Mouse (Mus musculus) CH12.LX (cell line): Measurements from ENCODE around the gene Zfand2a. TPM values are rescaled to one million over a fixed set of nuclear protein-coding genes. Genes with fewer than 3 reads are reported as not detected.

Experiments
- DNase-seq: peaks from one replicate; pipeline ENCODE4 v3.0.0-alpha.2; 2013; ENCODE audit errors: extremely low read depth
- H3K27ac ChIP-seq: 2 replicates; pipeline ENCODE4 v1.5.1; 2012; ENCODE audit warnings: low read depth, mild to moderate bottlenecking, control low read depth, moderate library complexity; ENCODE audit not compliant: insufficient read depth
- H3K27me3 ChIP-seq: replicated peaks from 2 replicates; pipeline ENCODE3; 2012; ENCODE audit warnings: inconsistent platforms
- H3K36me3 ChIP-seq, 2 experiments: replicated peaks in 1 of 2; 2 replicates each; pipeline versions ENCODE3 to v1.6.1; 2012; ENCODE audit warnings: inconsistent platforms in 1 of 2, low read length in 1 of 2, mild to moderate bottlenecking in 1 of 2, mixed read lengths in 1 of 2, moderate library complexity in 1 of 2; ENCODE audit not compliant: control insufficient read depth in 1 of 2, insufficient read depth in 1 of 2
- H3K4me1 ChIP-seq, 2 experiments: 2 replicates each; pipeline ENCODE4 v1.6.1; 2012; ENCODE audit warnings: inconsistent platforms in 1 of 2, moderate library complexity in 1 of 2; ENCODE audit not compliant: insufficient read depth in 2 of 2, control insufficient read depth in 1 of 2
- H3K4me2 ChIP-seq: 2 replicates; pipeline ENCODE4 v1.6.1; 2012; ENCODE audit warnings: low read depth, mild to moderate bottlenecking, control low read depth; ENCODE audit not compliant: poor library complexity, insufficient read depth, severe bottlenecking
- H3K4me3 ChIP-seq, 3 experiments: fragments of 150-350 bp in 1 of 3; sonication (generic) in 1 of 3; replicated peaks in 1 of 3; 2 replicates each; pipeline versions ENCODE3 to v1.5.1; 2011 to 2012; ENCODE audit warnings: low read depth in 2 of 3, low read length in 2 of 3, mild to moderate bottlenecking in 2 of 3, moderate library complexity in 2 of 3, control low read depth in 1 of 3, improper control_type of control experiment in 1 of 3, inconsistent platforms in 1 of 3, mixed read lengths in 1 of 3; ENCODE audit not compliant: poor library complexity in 1 of 3
- H3K79me2 ChIP-seq: replicated peaks from 2 replicates; pipeline ENCODE4 v1.6.1; 2012; ENCODE audit warnings: mild to moderate bottlenecking, moderate library complexity; ENCODE audit not compliant: control insufficient read depth, poor library complexity, insufficient read depth, severe bottlenecking; ENCODE audit errors: extremely low read depth
- H3K9ac ChIP-seq: 2 replicates; pipeline ENCODE4 v1.6.1; 2012; ENCODE audit warnings: low read depth, mild to moderate bottlenecking, control low read depth, moderate library complexity; ENCODE audit not compliant: insufficient read depth
- H3K9me3 ChIP-seq: replicated peaks from 2 replicates; pipeline ENCODE3; 2012; ENCODE audit warnings: low read length, inconsistent platforms, mixed read lengths
- BHLHE40 ChIP-seq: IDR thresholded peaks from 2 replicates; pipeline ENCODE4 v1.6.1; 2011; ENCODE audit warnings: mild to moderate bottlenecking, low read depth, low read length, improper control_type of control experiment
- CHD1 ChIP-seq: IDR thresholded peaks from 2 replicates; pipeline ENCODE4 v1.6.1; 2012; ENCODE audit warnings: low read depth, low read length, improper control_type of control experiment, inconsistent platforms
- CHD2 ChIP-seq: IDR thresholded peaks from 2 replicates; pipeline ENCODE4 v1.6.1; 2011; ENCODE audit warnings: low read length, improper control_type of control experiment
- CTCF ChIP-seq, 2 experiments: IDR thresholded peaks in 1 of 2; conservative IDR thresholded peaks in 1 of 2; 2 replicates each; pipeline ENCODE4 v1.5.1; 2011 to 2012; ENCODE audit warnings: low read depth in 2 of 2, low read length in 2 of 2, improper control_type of control experiment in 1 of 2, inconsistent platforms in 1 of 2, mild to moderate bottlenecking in 1 of 2, moderate library complexity in 1 of 2
- E2F4 ChIP-seq: IDR thresholded peaks from 2 replicates; pipeline ENCODE4 v1.6.1; 2011; ENCODE audit warnings: low read depth, low read length, improper control_type of control experiment; ENCODE audit not compliant: insufficient replicate concordance
- ELF1 ChIP-seq: IDR thresholded peaks from 2 replicates; pipeline ENCODE4 v1.6.1; 2014; ENCODE audit warnings: low read depth, mild to moderate bottlenecking, inconsistent platforms, low read length, improper control_type of control experiment
- EP300 ChIP-seq: IDR thresholded peaks from 2 replicates; pipeline ENCODE4 v1.6.1; 2011; ENCODE audit warnings: low read length, improper control_type of control experiment
- ETS1 ChIP-seq: conservative IDR thresholded peaks from 2 replicates; pipeline ENCODE4 v1.6.1; 2012; ENCODE audit warnings: low read depth, mild to moderate bottlenecking, inconsistent platforms, low read length, improper control_type of control experiment, moderate library complexity
- GABPA ChIP-seq: IDR thresholded peaks from 2 replicates; pipeline ENCODE4 v1.6.1; 2012; ENCODE audit warnings: low read depth, low read length, improper control_type of control experiment, inconsistent platforms; ENCODE audit not compliant: insufficient replicate concordance
- HCFC1 ChIP-seq: IDR thresholded peaks from 2 replicates; pipeline ENCODE4 v1.6.1; 2012; ENCODE audit warnings: low read depth, mild to moderate bottlenecking, inconsistent platforms, low read length, improper control_type of control experiment
- IRF4 ChIP-seq: IDR thresholded peaks from 2 replicates; pipeline ENCODE4 v1.6.1; 2014; ENCODE audit warnings: low read depth, mild to moderate bottlenecking, inconsistent platforms, low read length, improper control_type of control experiment
- JUN ChIP-seq: IDR thresholded peaks from 2 replicates; pipeline ENCODE4 v1.6.1; 2011; ENCODE audit warnings: low read depth, mild to moderate bottlenecking, low read length, improper control_type of control experiment, moderate library complexity; ENCODE audit not compliant: insufficient read depth
- JUND ChIP-seq: conservative IDR thresholded peaks from 2 replicates; pipeline ENCODE4 v1.6.1; 2011; ENCODE audit warnings: low read depth, low read length, improper control_type of control experiment
- KAT2A ChIP-seq: IDR thresholded peaks from 2 replicates; pipeline ENCODE4 v1.6.1; 2012; ENCODE audit warnings: low read length, improper control_type of control experiment, inconsistent platforms; ENCODE audit not compliant: insufficient replicate concordance
- MAFK ChIP-seq: IDR thresholded peaks from 2 replicates; pipeline ENCODE4 v1.6.1; 2011; ENCODE audit warnings: low read length, improper control_type of control experiment; ENCODE audit not compliant: insufficient replicate concordance
- MAX ChIP-seq: IDR thresholded peaks from 2 replicates; pipeline ENCODE4 v1.6.1; 2011; ENCODE audit warnings: low read length, improper control_type of control experiment
- MAZ ChIP-seq: IDR thresholded peaks from 2 replicates; pipeline ENCODE4 v1.6.1; 2012; ENCODE audit warnings: low read depth, mild to moderate bottlenecking, inconsistent platforms, low read length, improper control_type of control experiment, moderate library complexity
- MEF2A ChIP-seq: IDR thresholded peaks from 2 replicates; pipeline ENCODE4 v1.6.1; 2014; ENCODE audit warnings: low read depth, mild to moderate bottlenecking, inconsistent platforms, low read length, improper control_type of control experiment, borderline replicate concordance
- MXI1 ChIP-seq: IDR thresholded peaks from 2 replicates; pipeline ENCODE4 v1.6.1; 2011; ENCODE audit warnings: mild to moderate bottlenecking, low read depth, low read length, improper control_type of control experiment
- MYC ChIP-seq: IDR thresholded peaks from 2 replicates; pipeline ENCODE4 v1.6.1; 2011; ENCODE audit warnings: low read depth, mild to moderate bottlenecking, improper control_type of control experiment, low read length
- NELFE ChIP-seq: IDR thresholded peaks from 2 replicates; pipeline ENCODE4 v1.6.1; 2011; ENCODE audit warnings: low read depth, low read length, improper control_type of control experiment
- NRF1 ChIP-seq: IDR thresholded peaks from 2 replicates; pipeline ENCODE4 v1.6.1; 2014; ENCODE audit warnings: low read depth, mild to moderate bottlenecking, inconsistent platforms, low read length, improper control_type of control experiment, moderate library complexity
- PAX5 ChIP-seq: IDR thresholded peaks from 2 replicates; pipeline ENCODE4 v1.6.1; 2012; ENCODE audit warnings: low read length, inconsistent platforms, mixed read lengths
- POLR2A ChIP-seq: IDR thresholded peaks from 2 replicates; pipeline ENCODE4 v1.6.1; 2011; ENCODE audit warnings: low read depth, mild to moderate bottlenecking, improper control_type of control experiment, low read length
- POLR2AphosphoS2 ChIP-seq: IDR thresholded peaks from 2 replicates; pipeline ENCODE4 v1.6.1; 2011; ENCODE audit warnings: low read depth, low read length, improper control_type of control experiment
- RAD21 ChIP-seq: IDR thresholded peaks from 2 replicates; pipeline ENCODE4 v1.6.1; 2011; ENCODE audit warnings: low read depth, mild to moderate bottlenecking, low read length, improper control_type of control experiment, moderate library complexity
- RCOR1 ChIP-seq: conservative IDR thresholded peaks from 2 replicates; pipeline ENCODE4 v1.6.1; 2012; ENCODE audit warnings: low read depth, mild to moderate bottlenecking, inconsistent platforms, low read length, improper control_type of control experiment
- SIN3A ChIP-seq: IDR thresholded peaks from 2 replicates; pipeline ENCODE4 v1.6.1; 2012; ENCODE audit warnings: low read length, improper control_type of control experiment, inconsistent platforms
- SMC3 ChIP-seq: IDR thresholded peaks from 2 replicates; pipeline ENCODE4 v1.6.1; 2011; ENCODE audit warnings: low read depth, low read length, improper control_type of control experiment
- TBP ChIP-seq: conservative IDR thresholded peaks from 2 replicates; pipeline ENCODE4 v1.6.1; 2011; ENCODE audit warnings: low read depth, low read length, improper control_type of control experiment
- TCF12 ChIP-seq: IDR thresholded peaks from 2 replicates; pipeline ENCODE4 v1.6.1; 2014; ENCODE audit warnings: low read depth, mild to moderate bottlenecking, inconsistent platforms, low read length, improper control_type of control experiment
- UBTF ChIP-seq: IDR thresholded peaks from 2 replicates; pipeline ENCODE4 v1.6.1; 2012; ENCODE audit warnings: low read depth, mild to moderate bottlenecking, inconsistent platforms, low read length, improper control_type of control experiment, moderate library complexity
- USF1 ChIP-seq: IDR thresholded peaks from 2 replicates; pipeline ENCODE4 v1.6.1; 2014; ENCODE audit warnings: low read depth, mild to moderate bottlenecking, inconsistent platforms, low read length, improper control_type of control experiment
- USF2 ChIP-seq: conservative IDR thresholded peaks from 2 replicates; pipeline ENCODE4 v1.6.1; 2011; ENCODE audit warnings: low read depth, low read length, improper control_type of control experiment
- ZC3H11A ChIP-seq: IDR thresholded peaks from 2 replicates; pipeline ENCODE4 v1.6.1; 2012; ENCODE audit warnings: low read depth, mild to moderate bottlenecking, inconsistent platforms, low read length, improper control_type of control experiment
- ZKSCAN1 ChIP-seq: IDR thresholded peaks from 2 replicates; pipeline ENCODE4 v1.6.1; 2012; ENCODE audit warnings: low read depth, inconsistent platforms, low read length, improper control_type of control experiment, borderline replicate concordance
- ZMIZ1 ChIP-seq: IDR thresholded peaks from 2 replicates; pipeline ENCODE4 v1.6.1; 2012; ENCODE audit warnings: low read depth, mild to moderate bottlenecking, inconsistent platforms, low read length, improper control_type of control experiment
- ZNF384 ChIP-seq: IDR thresholded peaks from 2 replicates; pipeline ENCODE4 v1.6.1; 2012; ENCODE audit warnings: low read depth, low read length, improper control_type of control experiment, inconsistent platforms
- dilution Hi-C: fragments of 300-500 bp; cut with MboI; formaldehyde crosslinking; loops from 2 replicates; pipeline ENCODE4 v1.14.3; 2020; ENCODE audit warnings: low sequenced_read_pairs; ENCODE audit not compliant: extremely low pct_unique_long_range_greater_than_20kb, extremely low pct_ligation_motif_present
- in situ Hi-C: fragments of 300-500 bp; cut with MboI; formaldehyde crosslinking; loops from 3 replicates; pipeline ENCODE4 v1.14.3; 2019; ENCODE audit warnings: low sequenced_read_pairs, low pct_ligation_motif_present, low pct_unique_long_range_greater_than_20kb, mixed read lengths
- polyA plus RNA-seq: library from polyadenylated mRNA; unstranded; fragments of >175 nt; gene quantifications from 2 replicates; pipeline ENCODE4 v1.2.1, GENCODE M21; 2012; ENCODE audit warnings: low read depth; ENCODE audit not compliant: insufficient read length
- total RNA-seq, 2 experiments: library from RNA; depleted of rRNA; stranded (reverse); fragments of 300-350 nt in 1 of 2; fragments of >200 nt in 1 of 2; gene quantifications; 2 replicates each; pipeline ENCODE4 v1.2.3; 2012 to 2014

Gene Zfand2a
- 5.8 and 9.8 TPM in 2 replicates for total RNA-seq (2012; rRNA removed)
- total RNA-seq (2014; rRNA removed) = 9.2 and 10.0 TPM in 2 replicates
- 10.6 and 13.4 TPM in 2 replicates for polyA plus RNA-seq

DNA sequence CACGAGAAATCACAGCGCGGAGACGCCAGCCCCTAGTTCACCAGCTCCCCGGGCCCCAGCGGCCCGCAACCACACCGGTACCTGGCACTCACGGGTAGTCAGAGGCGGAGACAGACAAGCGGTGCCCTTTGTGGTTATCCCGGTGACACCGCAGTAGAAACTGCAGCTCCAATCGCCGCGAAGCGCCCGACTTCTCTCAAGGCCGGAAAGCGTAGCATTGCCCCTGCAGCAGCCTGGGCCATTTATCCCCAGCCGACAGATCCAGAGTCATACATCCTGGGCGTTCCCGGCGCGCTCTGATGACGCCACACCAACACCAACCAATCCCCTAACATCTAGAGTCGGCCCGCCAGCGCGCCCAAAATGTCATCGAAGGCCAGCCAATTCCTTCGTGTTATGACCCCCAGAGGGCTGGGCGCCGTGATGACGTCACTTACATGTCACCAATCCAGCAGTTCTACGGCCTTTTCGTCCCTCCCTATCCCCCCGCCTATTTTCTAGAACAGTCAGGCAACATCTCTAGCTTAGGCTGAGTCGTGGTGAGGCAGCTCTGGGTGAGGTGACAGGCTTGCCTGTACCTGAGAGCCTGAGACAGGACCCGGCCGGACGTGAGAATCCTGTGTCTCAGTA is at the start of gene Zfand2a:
Gene Zfand2a (minus strand): TSS at position 365 of the 630 bp plus-strand sequence.
- H3K36me3 ChIP-seq = peaks cover 24 to 35% of the 10 kb centered on the region in 2 experiments
- in situ Hi-C loops (no loop called here), dilution Hi-C loops (no loop called here)
- DNase-seq = peak; percentile 100
- peak within 1 kb of the TSS; percentile 95 to 99 (median 98) for H3K4me3 ChIP-seq
- TF ChIP-seq KAT2A (peak; percentile 85; the same call in 1 of the 2 replicates), CTCF (conservative IDR thresholded peaks at IDR 0.05 in 1 of 2, IDR thresholded peaks at IDR 0.05 in 1 of 2; ENCODE audit: low read depth in 2 of 2, low read length in 2 of 2) (no peak), MYC (no peak), IRF4 (peak; percentile 72), MAZ (peak; percentile 75), ETS1 (0 out of 2 replicates have a peak, but pooled peaks have one; percentile 9), SIN3A (peak; percentile 99), MEF2A (no peak), EP300 (no peak), ELF1 (peak; percentile 82), ZMIZ1 (peak; percentile 89), SMC3 (no peak), POLR2A (peak; percentile 95), USF2 (no peak), HCFC1 (peak; percentile 89), JUND (peak; percentile 85), USF1 (no peak), TCF12 (peak; percentile 80), PAX5 (no peak), RCOR1 (no peak), ZC3H11A (no peak), ZKSCAN1 (no peak), RAD21 (no peak), CHD2 (peak; percentile 91), POLR2AphosphoS2 (peak; percentile 89), ZNF384 (no peak), MAX (no peak; the same call in 1 of the 2 replicates), E2F4 (peak; percentile 95; the same call in 1 of the 2 replicates), MAFK (peak; percentile 37; the same call in 1 of the 2 replicates), NRF1 (0 out of 2 replicates have a peak, but pooled peaks have one; percentile 24), TBP (peak; percentile 76), CHD1 (no peak), GABPA (peak; percentile 55; the same call in 1 of the 2 replicates), MXI1 (peak; percentile 94), BHLHE40 (no peak), JUN (peak; percentile 57), UBTF (peak; percentile 72; the same call in 1 of the 2 replicates), NELFE (peak; percentile 95)
- H3K27ac ChIP-seq = peak within 1 kb of the TSS; percentile 2
- H3K9me3 ChIP-seq = peaks cover 7% of the 10 kb centered on the region
- H3K79me2 ChIP-seq = peaks cover 14% of the 10 kb centered on the region; the same call in 1 of the 2 replicates
- peaks cover 3 to 11% of the 10 kb centered on the region in 2 experiments; a peak in 3 of 4 replicates for H3K4me1 ChIP-seq
- peak within 1 kb of the TSS; percentile 70 for H3K9ac ChIP-seq
- peak within 1 kb of the TSS; percentile 85 for H3K4me2 ChIP-seq
- H3K27me3 ChIP-seq = no peaks in the 10 kb centered on the region
